Mouse (Mus musculus) fibroblast of lung, adult 2 months (primary cell): ENCODE data around the gene Dennd1b.

Experiments
- DNase-seq: peaks from one replicate; pipeline ENCODE4 v3.0.0-alpha.2; 2011; ENCODE audit warnings: low read depth

Gene Dennd1b

GRCm38 (mm10) chr1:139015118-139015788 lies 52.0 kb downstream of the Dennd1b start:
- DNase-seq, result no peak

GRCm38 (mm10) chr1:139021298-139021697 lies 58.1 kb downstream of the Dennd1b start:
- DNase-seq, result no peak

GRCm38 (mm10) chr1:139025882-139026645 lies 62.8 kb downstream of the Dennd1b start:
- no peak for DNase-seq

GRCm38 (mm10) chr1:139029521-139029920 lies 66.3 kb downstream of the Dennd1b start:
- DNase-seq, result no peak

- DNase-seq, result peak; percentile 20
These were observed 69.2 kb downstream of the Dennd1b start for GRCm38 (mm10) chr1:139032411-139032810.

- no peak for DNase-seq
These were observed 71.9 kb downstream of the Dennd1b start for GRCm38 (mm10) chr1:139035141-139035540.

GRCm38 (mm10) chr1:139036302-139036701 lies 73.1 kb downstream of the Dennd1b start:
- DNase-seq, result no peak

- DNase-seq, result no peak
These were observed 73.7 kb downstream of the Dennd1b start for GRCm38 (mm10) chr1:139036768-139037507.

GRCm38 (mm10) chr1:139038074-139038473 lies 74.8 kb downstream of the Dennd1b start:
- no peak for DNase-seq

- DNase-seq, result no peak
These were observed 75.4 kb downstream of the Dennd1b start for GRCm38 (mm10) chr1:139038620-139039019.

GRCm38 (mm10) chr1:139039529-139040230 lies 76.4 kb downstream of the Dennd1b start:
- no peak for DNase-seq

- no peak for DNase-seq
These were observed 85.8 kb downstream of the Dennd1b start for GRCm38 (mm10) chr1:139049075-139049474.

GRCm38 (mm10) chr1:139049881-139050472 lies 86.7 kb downstream of the Dennd1b start:
- DNase-seq, result no peak

- no peak for DNase-seq
These were observed 89.8 kb downstream of the Dennd1b start for GRCm38 (mm10) chr1:139053003-139053402.

- no peak for DNase-seq
These were observed 97.1 kb downstream of the Dennd1b start for GRCm38 (mm10) chr1:139060301-139060700.

GRCm38 (mm10) chr1:139064711-139065110 lies 101.5 kb downstream of the Dennd1b start:
- no peak for DNase-seq

- no peak for DNase-seq
These were observed 104.0 kb downstream of the Dennd1b start for GRCm38 (mm10) chr1:139067210-139067609.

GRCm38 (mm10) chr1:139071015-139071414 lies 107.8 kb downstream of the Dennd1b start:
- DNase-seq, result no peak

GRCm38 (mm10) chr1:139075671-139076070 lies 112.4 kb downstream of the Dennd1b start:
- DNase-seq, result no peak

GRCm38 (mm10) chr1:139077989-139078388 lies 114.8 kb downstream of the Dennd1b start:
- DNase-seq, result no peak

GRCm38 (mm10) chr1:139079000-139079399 lies 115.8 kb downstream of the Dennd1b start:
- DNase-seq, result no peak

GRCm38 (mm10) chr1:139079523-139079922 lies 116.3 kb downstream of the Dennd1b start:
- DNase-seq, result peak; percentile 24
